Mouse (Mus musculus) T-helper 2 cell (primary cell): ENCODE measurements around the gene Lsm4.

Experiments
- in situ Hi-C: fragments of 300-600 bp; cut with MboI, MseI; formaldehyde crosslinking; loops from one replicate; pipeline ENCODE4 v1.15.1; 2025; ENCODE audit warnings: high pct_unique_total_duplicates

Lsm4 gene

GRCm38 (mm10) chr8:70673079-70673856 is at the start of gene Lsm4:
Gene Lsm4 (plus strand): TSS chr8:70673248.
- in situ Hi-C loops = loop anchor here (5.0 to 25.0 kb wide), 2 partner anchors 814 to 1489 kb away; partner anchors contain the start of genes Ano8, Gtpbp3 and Rab8a

GRCm38 (mm10) chr8:70625104-70625503 is 47.9 kb upstream of the Lsm4 start:
- in situ Hi-C loops = no loop called here

GRCm38 (mm10) chr8:70627041-70627440 is 46.0 kb upstream of the Lsm4 start:
- in situ Hi-C loops = no loop called here

- in situ Hi-C loops = no loop called here
Measured at GRCm38 (mm10) chr8:70628986-70629490, 44.0 kb upstream of the Lsm4 start.

- in situ Hi-C loops = no loop called here
Measured at GRCm38 (mm10) chr8:70629574-70630531, 43.2 kb upstream of the Lsm4 start.

GRCm38 (mm10) chr8:70630532-70631381 is 42.3 kb upstream of the Lsm4 start:
- in situ Hi-C loops = no loop called here

GRCm38 (mm10) chr8:70631436-70631835 is 41.6 kb upstream of the Lsm4 start:
- in situ Hi-C loops = no loop called here

- in situ Hi-C loops = no loop called here
Measured at GRCm38 (mm10) chr8:70632346-70632892, 40.6 kb upstream of the Lsm4 start, which contains the start of gene Gdf15. Gene Gdf15 (minus strand): TSS chr8:70632456.

- in situ Hi-C loops = no loop called here
Measured at GRCm38 (mm10) chr8:70634066-70634465, 39.0 kb upstream of the Lsm4 start.

- in situ Hi-C loops = loop anchor here (5.0 kb wide), 1 partner anchor 83 kb away; no protein-coding TSS in a partner anchor
Measured at GRCm38 (mm10) chr8:70635527-70635926, 37.5 kb upstream of the Lsm4 start.

GRCm38 (mm10) chr8:70636838-70637237 is 36.2 kb upstream of the Lsm4 start:
- in situ Hi-C loops = loop anchor here (5.0 kb wide), 1 partner anchor 85 kb away; no protein-coding TSS in a partner anchor

GRCm38 (mm10) chr8:70638752-70639151 is 34.3 kb upstream of the Lsm4 start:
- in situ Hi-C loops = loop anchor here (5.0 kb wide), 1 partner anchor 86 kb away; no protein-coding TSS in a partner anchor

GRCm38 (mm10) chr8:70643019-70643418 is 30.0 kb upstream of the Lsm4 start:
- in situ Hi-C loops = no loop called here

- in situ Hi-C loops = no loop called here
Measured at GRCm38 (mm10) chr8:70644065-70644464, 29.0 kb upstream of the Lsm4 start.

- in situ Hi-C loops = no loop called here
Measured at GRCm38 (mm10) chr8:70645501-70646224, 27.4 kb upstream of the Lsm4 start.

GRCm38 (mm10) chr8:70646369-70646768 is 26.7 kb upstream of the Lsm4 start:
- in situ Hi-C loops = no loop called here

GRCm38 (mm10) chr8:70646775-70647174 is 26.3 kb upstream of the Lsm4 start:
- in situ Hi-C loops = no loop called here

- in situ Hi-C loops = no loop called here
Measured at GRCm38 (mm10) chr8:70647343-70648163, 25.5 kb upstream of the Lsm4 start.

GRCm38 (mm10) chr8:70648164-70648442 is 24.9 kb upstream of the Lsm4 start:
- in situ Hi-C loops = no loop called here
